Mouse (Mus musculus) neural tube, embryonic 10.5 days (tissue): ENCODE measurements around the gene Zyg11b.

Source experiments
- DNase-seq: peaks from one replicate; pipeline ENCODE4 v3.0.0-alpha.2; 2017; ENCODE audit warnings: low spot score; ENCODE audit errors: extremely low spot score

Gene Zyg11b

DNA sequence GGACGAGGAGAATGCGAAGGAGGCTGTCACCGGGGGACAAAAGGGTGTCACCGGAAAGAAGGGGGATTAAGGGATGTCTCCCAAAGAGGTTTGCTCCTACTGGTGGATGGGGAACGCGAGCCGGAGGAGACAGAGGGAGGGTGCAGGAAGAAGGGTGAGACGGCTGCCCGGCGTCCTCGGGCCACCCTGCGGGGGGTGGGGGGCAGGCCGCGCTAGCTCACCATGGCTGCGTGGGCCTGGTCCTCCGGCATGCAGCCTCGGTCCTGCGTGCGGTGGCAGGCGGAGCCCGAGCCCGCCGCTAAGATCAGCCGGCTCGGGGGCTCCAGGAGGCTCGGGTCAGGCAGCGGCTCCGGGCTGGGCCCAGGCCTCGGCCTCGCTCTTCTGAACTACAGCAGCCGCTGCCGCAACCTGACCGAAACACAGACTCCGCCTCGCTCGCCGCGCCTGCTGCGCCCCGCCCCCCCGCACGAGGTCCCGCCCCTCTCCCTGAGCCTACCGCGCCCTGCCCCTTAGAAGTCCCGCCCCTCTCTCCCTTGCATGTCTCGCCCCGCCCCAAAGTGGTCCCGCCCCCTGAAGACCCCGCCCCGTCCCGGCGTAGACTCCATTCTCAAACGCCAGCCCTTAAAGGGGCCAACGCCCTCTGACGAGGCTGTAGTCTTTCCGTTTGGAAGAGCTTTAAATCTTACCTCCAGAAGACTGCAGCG is at the start of gene Zyg11b:
Gene Zyg11b (minus strand): TSS at position 427 of the 704 bp plus-strand sequence.
- peak; percentile 95 for DNase-seq

- no peak for DNase-seq
These were observed 49.1 kb upstream of the Zyg11b start for GRCm38 (mm10) chr4:108349836-108350547.

DNA sequence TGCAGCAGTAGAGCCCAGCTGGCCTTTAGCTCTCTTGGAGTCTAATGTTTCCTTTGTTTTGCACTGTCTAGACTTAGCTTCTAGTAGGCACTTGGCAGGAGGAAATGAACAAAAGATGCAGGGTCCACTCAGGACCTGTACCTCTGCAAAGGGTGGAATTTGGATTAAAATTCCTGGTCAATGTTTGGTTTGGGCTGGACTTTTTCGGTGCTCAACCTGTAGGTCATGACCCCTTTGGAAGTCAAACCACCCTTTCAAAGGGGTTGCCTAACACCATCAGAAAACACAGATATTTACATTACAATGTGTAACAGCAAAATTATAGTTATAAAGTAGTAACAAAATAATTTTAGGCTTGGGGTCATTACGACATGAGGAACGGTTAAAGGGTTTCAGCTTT is 48.2 kb upstream of the Zyg11b start:
- DNase-seq: no peak

DNA sequence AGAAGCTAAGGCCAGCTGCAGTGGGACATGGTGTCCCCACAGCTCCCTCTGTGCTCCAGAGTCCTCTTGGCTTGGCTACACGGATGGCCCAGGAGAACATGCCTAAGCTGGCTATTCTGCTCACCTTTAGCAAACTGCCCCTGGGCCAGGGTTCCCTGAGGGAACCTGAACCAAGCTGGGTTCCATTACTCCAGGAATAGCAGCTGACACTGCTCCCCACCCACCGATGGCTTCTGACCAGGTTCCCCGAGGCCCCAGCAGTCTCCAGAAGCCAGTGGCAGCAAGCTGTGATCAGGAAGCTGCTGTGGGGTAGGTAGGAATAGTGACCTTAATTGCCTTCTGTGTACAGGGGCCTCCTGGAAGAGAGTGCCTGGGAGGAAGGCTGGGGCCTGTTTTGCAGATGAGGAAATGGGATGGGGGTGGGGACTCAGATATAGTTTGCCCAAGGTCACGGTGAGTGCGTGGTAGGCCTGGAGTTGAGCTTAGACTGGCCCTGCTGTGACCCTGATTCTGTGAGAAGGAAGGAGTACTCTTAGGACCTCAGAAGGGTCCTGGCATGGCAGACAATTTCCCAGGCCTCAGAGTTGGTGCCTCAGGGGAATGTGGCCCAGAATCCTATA is 47.5 kb upstream of the Zyg11b start:
- no peak for DNase-seq

- no peak for DNase-seq
These were observed 46.2 kb upstream of the Zyg11b start for GRCm38 (mm10) chr4:108347111-108347510.

- DNase-seq: no peak
These were observed 44.9 kb upstream of the Zyg11b start for GRCm38 (mm10) chr4:108345826-108346225.

- peak; percentile 44 for DNase-seq
These were observed 43.8 kb upstream of the Zyg11b start for GRCm38 (mm10) chr4:108344631-108345083.

DNA sequence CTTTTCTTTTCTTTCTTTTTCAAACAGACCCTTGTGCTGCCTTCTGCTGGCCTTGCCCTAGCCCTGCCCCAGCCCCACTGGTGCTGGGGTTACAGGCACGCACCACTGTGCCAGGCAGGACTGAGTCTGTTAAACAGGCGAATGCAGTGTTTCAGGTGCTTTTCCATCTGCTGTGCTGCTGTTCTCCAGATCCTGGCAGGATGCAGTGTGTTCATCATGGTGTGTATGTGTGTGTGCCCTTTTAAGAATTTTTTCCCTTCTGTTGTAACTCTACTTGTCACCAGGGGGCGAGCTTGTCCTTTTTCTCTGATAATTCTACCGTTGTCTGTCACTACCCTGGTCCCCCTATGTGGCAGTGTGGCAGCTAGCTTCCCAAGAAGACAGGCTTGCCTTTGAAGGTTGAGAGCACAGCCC is 38.4 kb upstream of the Zyg11b start:
- peak; percentile 72 for DNase-seq

DNA sequence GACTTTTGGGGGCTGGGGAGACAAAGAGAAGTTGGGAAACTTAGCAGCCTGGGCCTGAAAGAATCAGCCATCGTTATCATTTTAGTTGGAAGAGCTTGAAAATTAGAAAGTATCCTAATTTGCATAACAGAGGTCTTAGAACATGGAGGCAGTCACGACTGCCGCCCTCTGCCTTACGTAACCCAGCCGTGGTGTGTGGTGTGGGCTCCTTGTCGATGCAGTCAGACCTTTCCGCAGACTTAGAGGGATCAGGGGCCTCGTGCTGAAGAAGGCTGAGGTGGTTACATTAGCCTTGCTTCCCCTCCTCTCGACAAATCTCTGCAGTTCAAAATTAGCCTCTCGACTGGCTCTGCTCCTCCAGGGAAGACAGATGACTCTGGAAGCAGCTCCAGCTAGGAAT is 37.9 kb upstream of the Zyg11b start:
- no peak for DNase-seq

DNA sequence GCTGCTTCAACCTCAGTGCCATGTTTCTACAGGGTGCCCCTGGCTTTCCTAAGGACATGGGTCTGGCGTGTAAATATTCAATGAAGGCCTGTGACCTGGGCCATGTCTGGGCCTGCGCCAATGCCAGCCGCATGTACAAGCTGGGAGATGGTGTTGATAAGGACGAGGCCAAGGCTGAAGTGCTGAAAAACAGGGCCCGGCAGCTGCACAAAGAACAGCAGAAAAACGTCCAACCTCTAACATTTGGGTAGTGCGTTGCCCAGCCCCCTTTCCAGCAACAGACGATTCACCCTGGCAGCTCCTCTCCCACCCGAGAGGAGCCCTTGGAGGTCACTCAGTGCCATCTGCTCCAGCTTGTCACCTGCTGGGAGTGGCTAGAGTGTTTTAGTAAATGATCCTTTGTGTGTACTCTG is 37.4 kb upstream of the Zyg11b start:
- no peak for DNase-seq

DNA sequence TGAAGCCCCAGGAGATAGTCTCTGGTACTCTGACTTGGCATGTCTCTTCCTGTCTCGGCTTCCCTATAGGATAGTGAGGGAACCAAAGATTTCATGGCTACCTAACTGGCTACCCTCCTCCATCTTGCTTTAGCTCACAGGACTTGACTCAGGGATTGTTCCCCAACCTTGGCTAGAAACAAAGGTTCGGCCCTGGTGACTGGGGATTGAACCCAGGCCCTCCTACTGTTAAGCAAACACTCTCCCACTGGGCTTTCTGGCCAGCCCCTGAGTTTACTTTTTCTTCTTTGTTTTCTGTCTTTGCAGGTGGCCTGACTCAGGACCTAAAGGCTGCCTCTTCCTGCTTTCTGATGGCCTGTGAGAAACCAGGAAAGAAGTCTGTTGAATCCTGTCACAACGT is 36.9 kb upstream of the Zyg11b start:
- no peak for DNase-seq

DNA sequence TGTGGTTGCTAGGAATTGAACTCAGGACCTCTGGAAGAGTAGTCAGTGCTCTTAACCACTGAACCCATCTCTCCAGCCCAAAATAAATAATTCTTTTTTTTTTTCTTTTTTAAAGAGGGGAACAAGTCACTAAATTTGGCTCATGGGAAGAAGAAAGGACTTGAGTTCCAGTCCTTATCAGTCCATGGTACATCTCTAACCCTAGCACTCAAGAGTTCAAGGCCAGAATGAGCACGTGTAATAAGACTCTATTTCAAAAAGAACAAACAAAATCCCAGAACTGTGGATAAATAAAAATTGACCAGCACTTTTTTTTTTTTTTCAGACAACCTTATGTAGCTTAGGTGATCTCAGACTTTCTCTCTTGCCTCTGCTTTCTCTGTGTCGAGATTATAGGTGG is 35.9 kb upstream of the Zyg11b start:
- no peak for DNase-seq

DNA sequence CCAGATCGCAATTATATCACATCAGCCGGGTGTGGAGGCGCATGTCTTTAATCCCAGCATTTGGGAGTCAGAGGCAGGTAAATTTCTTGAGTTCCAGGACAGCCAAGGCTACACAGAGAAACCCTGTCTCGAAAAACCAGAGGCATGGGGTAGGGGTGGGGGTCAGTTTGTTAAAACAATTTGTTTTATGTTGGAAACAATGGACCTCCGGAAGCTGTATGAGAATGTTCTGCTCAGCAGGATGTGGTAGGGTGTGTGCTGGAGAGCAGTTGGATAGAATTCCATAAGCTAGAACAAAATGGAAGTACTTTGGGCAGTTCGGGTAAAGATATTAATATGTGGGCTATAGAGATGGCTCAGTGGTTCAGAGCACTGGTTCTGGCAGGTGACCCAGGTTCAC is 34.5 kb upstream of the Zyg11b start:
- DNase-seq: no peak

DNA sequence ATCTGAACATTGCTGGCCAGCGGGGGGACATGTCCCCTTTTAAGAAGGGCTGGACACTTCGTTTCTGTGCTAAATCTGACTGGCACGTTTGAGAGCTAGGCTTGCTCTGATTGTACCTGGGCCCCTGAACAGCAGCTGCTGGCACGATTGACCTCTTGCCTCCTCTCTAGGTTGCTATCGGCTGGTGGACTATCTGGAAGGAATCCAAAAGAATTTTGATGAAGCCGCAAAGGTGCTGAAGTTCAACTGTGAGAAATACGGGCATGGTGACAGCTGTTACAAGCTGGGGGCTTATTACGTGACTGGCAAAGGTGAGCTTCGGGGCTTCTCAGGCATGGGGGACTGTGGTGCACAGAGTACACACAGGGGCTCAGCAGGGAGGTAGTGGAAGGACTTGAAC is 31.1 kb upstream of the Zyg11b start:
- no peak for DNase-seq

- no peak for DNase-seq
These were observed 28.9 kb upstream of the Zyg11b start for GRCm38 (mm10) chr4:108329840-108330239.

DNA sequence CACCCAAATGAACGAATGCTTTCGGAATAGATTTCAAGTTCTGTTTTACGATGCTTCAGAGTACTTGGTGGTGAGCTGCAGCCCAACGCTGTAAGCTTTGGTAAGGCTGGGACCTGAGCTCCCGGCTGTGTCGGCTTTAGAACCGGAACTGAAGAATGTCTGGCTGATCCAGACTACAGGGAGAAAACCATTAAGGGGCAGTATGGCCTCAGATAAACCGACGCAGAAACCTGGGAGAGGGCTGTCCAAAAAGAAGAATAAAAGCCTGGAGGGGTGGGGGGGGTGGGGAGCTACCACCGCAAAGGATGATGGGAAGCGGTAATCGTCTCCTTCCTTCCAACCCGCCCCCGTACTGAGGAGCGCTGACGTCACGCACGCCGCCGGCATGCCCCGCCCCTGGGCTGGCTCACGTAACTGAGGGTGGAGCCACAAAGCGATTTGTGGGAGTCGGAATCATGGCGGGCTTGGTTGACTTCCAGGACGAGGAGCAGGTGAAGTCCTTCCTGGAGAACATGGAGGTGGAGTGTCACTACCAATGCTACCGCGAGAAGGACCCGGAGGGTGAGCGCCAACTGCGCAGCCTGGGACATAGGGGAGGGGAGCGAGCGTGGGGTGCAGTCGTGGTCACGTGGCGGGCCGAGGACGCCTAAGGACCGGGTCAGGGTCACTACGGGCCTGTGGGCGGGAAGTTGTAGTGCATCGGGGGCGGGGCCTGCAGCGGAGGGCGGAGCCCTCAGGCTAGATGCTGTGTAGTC is 27.0 kb upstream of the Zyg11b start, which contains the start of gene Coa7:
Gene Coa7 (plus strand): TSS at position 411 of the 755 bp plus-strand sequence.
- DNase-seq: peak; percentile 99

- no peak for DNase-seq
These were observed 26.2 kb upstream of the Zyg11b start for GRCm38 (mm10) chr4:108327071-108327579.

DNA sequence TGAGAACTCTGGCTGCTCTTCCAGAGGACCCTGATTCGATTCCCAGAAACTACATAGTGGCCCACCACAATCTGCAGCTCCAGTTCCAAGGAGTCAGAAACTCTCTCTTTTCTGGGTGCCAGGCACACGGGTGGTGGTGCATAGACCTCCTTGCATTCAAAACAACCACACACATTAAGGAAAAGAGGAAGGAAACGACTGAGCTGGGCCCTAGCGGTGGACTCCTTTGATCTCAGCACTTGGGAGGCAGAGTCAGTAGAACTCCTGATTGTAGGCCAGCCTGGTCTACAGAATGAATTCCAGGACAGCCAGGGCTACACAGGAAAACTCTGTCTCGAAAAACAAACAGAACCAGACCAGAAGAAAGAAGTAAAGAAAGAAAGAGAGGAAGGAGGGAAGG is 22.7 kb upstream of the Zyg11b start:
- no peak for DNase-seq

GRCm38 (mm10) chr4:108320627-108321380 is 19.9 kb upstream of the Zyg11b start:
- no peak for DNase-seq

- no peak for DNase-seq
These were observed 18.9 kb upstream of the Zyg11b start for GRCm38 (mm10) chr4:108319747-108320146.
